Mouse (Mus musculus): ENCODE measurements at regions not wholly inside any gene's neighbourhood (a gene's known extent, or its start where the extent isn't known, plus 50 kb on each side); places are given as distances from the start of the nearest gene placed in this dataset.

GRCm38 (mm10) chr1:137171451-137171850 is 211.2 kb upstream of the Nr5a2 start:
- TF ChIP-seq GATA1 (IDR thresholded peaks at IDR 0.05; ENCODE audit: borderline replicate concordance, low read length) (no peak), FLI1 (IDR thresholded peaks at IDR 0.05; ENCODE audit: low read length) (no peak)
- H3K4me1 ChIP-seq, result no peaks in the 10 kb centered on the region; the same call in 1 of the 2 replicates
- H3K27me3 ChIP-seq (replicated peaks), result peaks cover 5% of the 10 kb centered on the region
- no peaks in the 10 kb centered on the region for H3K36me3 ChIP-seq (replicated peaks; ENCODE audit: low read length)
- H3K4me3 ChIP-seq (replicated peaks), result no peak overlapping the region
- peaks cover 8% of the 10 kb centered on the region for H3K9me3 ChIP-seq

GRCm38 (mm10) chr1:137147891-137148290 is 187.6 kb upstream of the Nr5a2 start:
- H3K27me3 ChIP-seq (replicated peaks), result no peaks in the 10 kb centered on the region
- no peaks in the 10 kb centered on the region for H3K36me3 ChIP-seq (replicated peaks; ENCODE audit: low read length)
- no peak overlapping the region for H3K4me3 ChIP-seq (replicated peaks)
- peaks cover 33% of the 10 kb centered on the region for H3K4me1 ChIP-seq
- no peak for TF ChIP-seq FLI1 (IDR thresholded peaks at IDR 0.05; ENCODE audit: low read length)
- TF ChIP-seq GATA1 (IDR thresholded peaks at IDR 0.05; ENCODE audit: borderline replicate concordance, low read length), result no peak
- H3K9me3 ChIP-seq, result no peaks in the 10 kb centered on the region

GRCm38 (mm10) chr1:137141879-137142570 is 181.8 kb upstream of the Nr5a2 start:
- Histone ChIP-seq H3K4me3 (replicated peaks) (no peak overlapping the region), H3K4me1 (peaks cover 17% of the 10 kb centered on the region), H3K9me3 (no peaks in the 10 kb centered on the region), H3K36me3 (replicated peaks; ENCODE audit: low read length) (no peaks in the 10 kb centered on the region), H3K27me3 (replicated peaks) (no peaks in the 10 kb centered on the region)
- TF ChIP-seq FLI1 (IDR thresholded peaks at IDR 0.05; ENCODE audit: low read length), result no peak
- TF ChIP-seq GATA1 (IDR thresholded peaks at IDR 0.05; ENCODE audit: borderline replicate concordance, low read length), result no peak

GRCm38 (mm10) chr1:137141372-137141771 is 181.1 kb upstream of the Nr5a2 start:
- Histone ChIP-seq H3K4me1 (peaks cover 17% of the 10 kb centered on the region), H3K36me3 (replicated peaks; ENCODE audit: low read length) (no peaks in the 10 kb centered on the region), H3K9me3 (no peaks in the 10 kb centered on the region), H3K4me3 (replicated peaks) (no peak overlapping the region), H3K27me3 (replicated peaks) (no peaks in the 10 kb centered on the region)
- no peak for TF ChIP-seq GATA1 (IDR thresholded peaks at IDR 0.05; ENCODE audit: borderline replicate concordance, low read length)
- no peak for TF ChIP-seq FLI1 (IDR thresholded peaks at IDR 0.05; ENCODE audit: low read length)

GRCm38 (mm10) chr1:137136156-137136555 is 175.9 kb upstream of the Nr5a2 start:
- peaks cover 18% of the 10 kb centered on the region for H3K4me1 ChIP-seq
- TF ChIP-seq GATA1 (IDR thresholded peaks at IDR 0.05; ENCODE audit: borderline replicate concordance, low read length) (no peak), FLI1 (IDR thresholded peaks at IDR 0.05; ENCODE audit: low read length) (no peak)

GRCm38 (mm10) chr1:137133734-137134133 is 173.5 kb upstream of the Nr5a2 start:
- H3K36me3 ChIP-seq (replicated peaks; ENCODE audit: low read length), result no peaks in the 10 kb centered on the region
- H3K4me3 ChIP-seq (replicated peaks), result no peak overlapping the region
- no peaks in the 10 kb centered on the region for H3K27me3 ChIP-seq (replicated peaks)
- H3K9me3 ChIP-seq, result no peaks in the 10 kb centered on the region
- peaks cover 18% of the 10 kb centered on the region for H3K4me1 ChIP-seq
- TF ChIP-seq GATA1 (IDR thresholded peaks at IDR 0.05; ENCODE audit: borderline replicate concordance, low read length) (no peak), FLI1 (IDR thresholded peaks at IDR 0.05; ENCODE audit: low read length) (no peak)

More at GRCm38 (mm10) chr1:137136156-137136555, 175.9 kb upstream of the Nr5a2 start:
- Histone ChIP-seq H3K27me3 (replicated peaks) (no peaks in the 10 kb centered on the region), H3K4me3 (replicated peaks) (no peak overlapping the region), H3K36me3 (replicated peaks; ENCODE audit: low read length) (no peaks in the 10 kb centered on the region), H3K9me3 (no peaks in the 10 kb centered on the region)

- H3K4me3 ChIP-seq (replicated peaks), result no peak overlapping the region
- no peaks in the 10 kb centered on the region for H3K36me3 ChIP-seq (replicated peaks; ENCODE audit: low read length)
- no peaks in the 10 kb centered on the region for H3K27me3 ChIP-seq (replicated peaks)
- peaks cover 2% of the 10 kb centered on the region; the same call in 1 of the 2 replicates for H3K9me3 ChIP-seq
- H3K4me1 ChIP-seq, result peaks cover 13% of the 10 kb centered on the region
- TF ChIP-seq GATA1 (IDR thresholded peaks at IDR 0.05; ENCODE audit: borderline replicate concordance, low read length), result no peak
- no peak for TF ChIP-seq FLI1 (IDR thresholded peaks at IDR 0.05; ENCODE audit: low read length)
Measured at GRCm38 (mm10) chr1:137130264-137130663, 170.0 kb upstream of the Nr5a2 start.

- Histone ChIP-seq H3K36me3 (replicated peaks; ENCODE audit: low read length) (no peaks in the 10 kb centered on the region), H3K4me1 (peaks cover 9% of the 10 kb centered on the region), H3K9me3 (peaks cover 6% of the 10 kb centered on the region; the same call in 1 of the 2 replicates), H3K4me3 (replicated peaks) (no peak overlapping the region), H3K27me3 (replicated peaks) (no peaks in the 10 kb centered on the region)
- TF ChIP-seq GATA1 (IDR thresholded peaks at IDR 0.05; ENCODE audit: borderline replicate concordance, low read length) (no peak), FLI1 (IDR thresholded peaks at IDR 0.05; ENCODE audit: low read length) (no peak)
Measured at GRCm38 (mm10) chr1:137129116-137129515, 168.9 kb upstream of the Nr5a2 start.

- Histone ChIP-seq H3K4me1 (peaks cover 4% of the 10 kb centered on the region; the same call in 1 of the 2 replicates), H3K9me3 (0 out of 2 replicates have a peak, but pooled peaks cover 3% of the 10 kb centered on the region), H3K36me3 (replicated peaks; ENCODE audit: low read length) (no peaks in the 10 kb centered on the region), H3K27me3 (replicated peaks) (no peaks in the 10 kb centered on the region), H3K4me3 (replicated peaks) (no peak overlapping the region)
- TF ChIP-seq FLI1 (IDR thresholded peaks at IDR 0.05; ENCODE audit: low read length) (no peak), GATA1 (IDR thresholded peaks at IDR 0.05; ENCODE audit: borderline replicate concordance, low read length) (no peak)
Measured at GRCm38 (mm10) chr1:137117866-137118265, 157.6 kb upstream of the Nr5a2 start.

GRCm38 (mm10) chr1:137106444-137106843 is 146.2 kb upstream of the Nr5a2 start:
- H3K36me3 ChIP-seq (replicated peaks; ENCODE audit: low read length), result no peaks in the 10 kb centered on the region
- no peaks in the 10 kb centered on the region for H3K9me3 ChIP-seq
- TF ChIP-seq GATA1 (IDR thresholded peaks at IDR 0.05; ENCODE audit: borderline replicate concordance, low read length), result no peak
- no peak for TF ChIP-seq FLI1 (IDR thresholded peaks at IDR 0.05; ENCODE audit: low read length)
- H3K4me1 ChIP-seq, result no peaks in the 10 kb centered on the region
- no peaks in the 10 kb centered on the region for H3K27me3 ChIP-seq (replicated peaks)
- no peak overlapping the region for H3K4me3 ChIP-seq (replicated peaks)
